Mouse (Mus musculus): ENCODE measurements around the gene Klhdc10. TPM values are rescaled to one million over a fixed set of nuclear protein-coding genes. Genes with fewer than 3 reads are reported as not detected.
"Not testable (repeated sequence)": the region's sequence is repeated elsewhere in the genome, so short reads cannot be mapped to it uniquely, and the experiment has no call there.

Klhdc10 gene
- polyA plus RNA-seq, 1 experiment from 2014 or later = 38.0 TPM

- Histone ChIP-seq H3K36me3 (ENCODE audit: control insufficient read depth, insufficient read depth) (peaks cover 14% of the 10 kb centered on the region), H3K4me2 (ENCODE audit: low read length) (no peak overlapping the region), H3K27ac (ENCODE audit: low read length) (no peak overlapping the region), H3K4me3 (replicated peaks; ENCODE audit: low read length) (no peak overlapping the region), H3K9ac (replicated peaks; ENCODE audit: low read depth, low read length) (no peak overlapping the region), H3K9me3 (ENCODE audit: control insufficient read depth, low read length) (no peaks in the 10 kb centered on the region), H3K4me1 (replicated peaks; ENCODE audit: control insufficient read depth, insufficient read depth, low read length) (no peaks in the 10 kb centered on the region), H3K27me3 (replicated peaks; ENCODE audit: control insufficient read depth, insufficient read depth, low read length) (no peaks in the 10 kb centered on the region)
- ATAC-seq = no peak
- WGBS = 42% methylated on average over 5 of the region's 5 CpGs
Observed at GRCm38 (mm10) chr6:30363808-30364207, 37.9 kb upstream of the Klhdc10 start.

- no peaks in the 10 kb centered on the region for H3K27me3 ChIP-seq (replicated peaks; ENCODE audit: control insufficient read depth, insufficient read depth, low read length)
- no peak overlapping the region for H3K4me3 ChIP-seq (replicated peaks; ENCODE audit: low read length)
- WGBS = 87% methylated on average over 3 of the region's 3 CpGs
- H3K4me2 ChIP-seq (ENCODE audit: low read length) = no peak overlapping the region
- H3K4me1 ChIP-seq (replicated peaks; ENCODE audit: control insufficient read depth, insufficient read depth, low read length) = no peaks in the 10 kb centered on the region
- H3K9me3 ChIP-seq (ENCODE audit: control insufficient read depth, low read length) = no peaks in the 10 kb centered on the region
- no peak for ATAC-seq
- H3K9ac ChIP-seq (replicated peaks; ENCODE audit: low read depth, low read length) = no peak overlapping the region
- H3K36me3 ChIP-seq (ENCODE audit: control insufficient read depth, insufficient read depth) = peaks cover 48% of the 10 kb centered on the region
- no peak overlapping the region for H3K27ac ChIP-seq (ENCODE audit: low read length)
Observed at GRCm38 (mm10) chr6:30369291-30369690, 32.4 kb upstream of the Klhdc10 start.

- Histone ChIP-seq H3K4me1 (replicated peaks; ENCODE audit: control insufficient read depth, insufficient read depth, low read length) (0 out of 2 replicates have a peak, but pooled peaks cover 5% of the 10 kb centered on the region), H3K36me3 (ENCODE audit: control insufficient read depth, insufficient read depth) (peaks cover 52% of the 10 kb centered on the region), H3K27me3 (replicated peaks; ENCODE audit: control insufficient read depth, insufficient read depth, low read length) (no peaks in the 10 kb centered on the region), H3K27ac (ENCODE audit: low read length) (no peak overlapping the region), H3K9ac (replicated peaks; ENCODE audit: low read depth, low read length) (no peak overlapping the region), H3K4me3 (replicated peaks; ENCODE audit: low read length) (no peak overlapping the region), H3K9me3 (ENCODE audit: control insufficient read depth, low read length) (no peaks in the 10 kb centered on the region), H3K4me2 (ENCODE audit: low read length) (no peak overlapping the region)
- ATAC-seq = no peak
- WGBS = 92% methylated on average over 17 of the region's 17 CpGs
Observed at GRCm38 (mm10) chr6:30372627-30373369, 28.9 kb upstream of the Klhdc10 start.

- peaks cover 44% of the 10 kb centered on the region for H3K36me3 ChIP-seq (ENCODE audit: control insufficient read depth, insufficient read depth)
- H3K27ac ChIP-seq (ENCODE audit: low read length) = no peak overlapping the region
Observed at GRCm38 (mm10) chr6:30374731-30375510, 26.7 kb upstream of the Klhdc10 start.

GRCm38 (mm10) chr6:30375791-30376190, 25.9 kb upstream of the Klhdc10 start:
- peaks cover 37% of the 10 kb centered on the region for H3K36me3 ChIP-seq (ENCODE audit: control insufficient read depth, insufficient read depth)
- 83% methylated on average over 1 of the region's 1 CpGs for WGBS

More at GRCm38 (mm10) chr6:30374731-30375510, 26.7 kb upstream of the Klhdc10 start:
- H3K9ac ChIP-seq (replicated peaks; ENCODE audit: low read depth, low read length) = no peak overlapping the region
- H3K4me3 ChIP-seq (replicated peaks; ENCODE audit: low read length) = no peak overlapping the region
- H3K4me1 ChIP-seq (replicated peaks; ENCODE audit: control insufficient read depth, insufficient read depth, low read length) = 0 out of 2 replicates have a peak, but pooled peaks cover 5% of the 10 kb centered on the region
- 84% methylated on average over 16 of the region's 16 CpGs for WGBS
- no peak overlapping the region for H3K4me2 ChIP-seq (ENCODE audit: low read length)
- no peak for ATAC-seq
- no peaks in the 10 kb centered on the region for H3K9me3 ChIP-seq (ENCODE audit: control insufficient read depth, low read length)
- no peaks in the 10 kb centered on the region for H3K27me3 ChIP-seq (replicated peaks; ENCODE audit: control insufficient read depth, insufficient read depth, low read length)

GRCm38 (mm10) chr6:30381116-30381515, 20.6 kb upstream of the Klhdc10 start:
- H3K4me3 ChIP-seq (replicated peaks; ENCODE audit: low read length) = no peak overlapping the region
- peaks cover 14% of the 10 kb centered on the region for H3K36me3 ChIP-seq (ENCODE audit: control insufficient read depth, insufficient read depth)
- H3K9me3 ChIP-seq (ENCODE audit: control insufficient read depth, low read length) = no peaks in the 10 kb centered on the region
- 0 out of 2 replicates have a peak, but pooled peaks cover 1% of the 10 kb centered on the region for H3K4me1 ChIP-seq (replicated peaks; ENCODE audit: control insufficient read depth, insufficient read depth, low read length)
- no peak for ATAC-seq
- no peak overlapping the region for H3K4me2 ChIP-seq (ENCODE audit: low read length)
- H3K27me3 ChIP-seq (replicated peaks; ENCODE audit: control insufficient read depth, insufficient read depth, low read length) = no peaks in the 10 kb centered on the region
- WGBS = 73% methylated on average over 3 of the region's 3 CpGs
- H3K27ac ChIP-seq (ENCODE audit: low read length) = no peak overlapping the region
- H3K9ac ChIP-seq (replicated peaks; ENCODE audit: low read depth, low read length) = no peak overlapping the region

More at GRCm38 (mm10) chr6:30375791-30376190, 25.9 kb upstream of the Klhdc10 start:
- Histone ChIP-seq H3K9me3 (ENCODE audit: control insufficient read depth, low read length) (no peaks in the 10 kb centered on the region), H3K4me2 (ENCODE audit: low read length) (no peak overlapping the region), H3K9ac (replicated peaks; ENCODE audit: low read depth, low read length) (no peak overlapping the region), H3K27ac (ENCODE audit: low read length) (no peak overlapping the region), H3K27me3 (replicated peaks; ENCODE audit: control insufficient read depth, insufficient read depth, low read length) (no peaks in the 10 kb centered on the region), H3K4me3 (replicated peaks; ENCODE audit: low read length) (no peak overlapping the region), H3K4me1 (replicated peaks; ENCODE audit: control insufficient read depth, insufficient read depth, low read length) (0 out of 2 replicates have a peak, but pooled peaks cover 5% of the 10 kb centered on the region)
- ATAC-seq = no peak

GRCm38 (mm10) chr6:30390271-30390670, 11.4 kb upstream of the Klhdc10 start:
- Histone ChIP-seq H3K4me2 (ENCODE audit: low read length) (peak overlapping the region; percentile 44), H3K9ac (replicated peaks; ENCODE audit: low read depth, low read length) (peak overlapping the region; percentile 75), H3K4me3 (replicated peaks; ENCODE audit: low read length) (peak overlapping the region; percentile 66)
- H3K36me3 ChIP-seq (ENCODE audit: control insufficient read depth, insufficient read depth); H3K27me3 ChIP-seq (replicated peaks; ENCODE audit: control insufficient read depth, insufficient read depth, low read length); H3K9me3 ChIP-seq (ENCODE audit: control insufficient read depth, low read length); H3K27ac ChIP-seq (ENCODE audit: low read length); H3K4me1 ChIP-seq (replicated peaks; ENCODE audit: control insufficient read depth, insufficient read depth, low read length): not testable (repeated sequence)
- 26% methylated on average over 4 of the region's 4 CpGs for WGBS
- ATAC-seq = peak; percentile 7; the same call in 1 of the 2 replicates

GRCm38 (mm10) chr6:30390714-30391697, 10.7 kb upstream of the Klhdc10 start, which contains the start of gene Zc3hc1:
TSS of gene Zc3hc1 (minus strand) at chr6:30391028.
- peak within 1 kb of the TSS; percentile 44 for H3K4me2 ChIP-seq (ENCODE audit: low read length)
- peak within 1 kb of the TSS; percentile 66 for H3K4me3 ChIP-seq (replicated peaks; ENCODE audit: low read length)
- peaks cover 7% of the 10 kb centered on the region; the same call in 1 of the 2 replicates for H3K36me3 ChIP-seq (ENCODE audit: control insufficient read depth, insufficient read depth)
- H3K27ac ChIP-seq (ENCODE audit: low read length) = 0 out of 2 replicates have a peak within 1 kb of the TSS, but pooled peaks have one; percentile 48
- ATAC-seq = peak; percentile 92
- no peaks in the 10 kb centered on the region for H3K9me3 ChIP-seq (ENCODE audit: control insufficient read depth, low read length)
- H3K4me1 ChIP-seq (replicated peaks; ENCODE audit: control insufficient read depth, insufficient read depth, low read length) = peaks cover 2% of the 10 kb centered on the region; the same call in 1 of the 2 replicates
- H3K9ac ChIP-seq (replicated peaks; ENCODE audit: low read depth, low read length) = peak within 1 kb of the TSS; percentile 75
- H3K27me3 ChIP-seq (replicated peaks; ENCODE audit: control insufficient read depth, insufficient read depth, low read length) = no peaks in the 10 kb centered on the region
- WGBS = 16% methylated on average over 33 of the region's 33 CpGs
